Mouse (Mus musculus) small intestine, adult 2 months (tissue): Measurements from ENCODE around the gene Tspan33.

ENCODE experiments used
- CTCF ChIP-seq: fragments of 200-500 bp; IDR thresholded peaks from 2 replicates; pipeline ENCODE4 v1.5.1; 2012; ENCODE audit warnings: low read depth, mild to moderate bottlenecking, control low read depth, inconsistent platforms, low read length, moderate library complexity, mixed read lengths; ENCODE audit not compliant: insufficient replicate concordance, insufficient read length; ENCODE audit errors: extremely low read depth
- POLR2A ChIP-seq: fragments of 200-500 bp; IDR thresholded peaks from 2 replicates; pipeline ENCODE4 v1.6.1; 2012; ENCODE audit warnings: low read depth, mild to moderate bottlenecking, control low read depth, inconsistent platforms, low read length, moderate library complexity

GRCm38 (mm10) chr6:29658626-29659475 is 35.2 kb upstream of the Tspan33 start:
- TF ChIP-seq CTCF (no peak), POLR2A (no peak)
